Mouse (Mus musculus): ENCODE measurements around the gene Nuak2. TPM values are rescaled to one million over a fixed set of nuclear protein-coding genes. Genes with fewer than 3 reads are reported as not detected.
A peak's percentile ranks its signal among the peaks of the same experiment; 100 is the strongest.

Gene Nuak2
- total RNA-seq, 1 experiment = 8.0 TPM

GRCm38 (mm10) chr1:132310754-132311153 lies 5.2 kb upstream of the Nuak2 start:
- Histone ChIP-seq H3K9me3 (ENCODE audit: control insufficient read depth, insufficient read depth, low read depth, low read length) (no peaks in the 10 kb centered on the region), H3K4me3 (ENCODE audit: insufficient read depth in 1 of 2, low read depth in 1 of 2, low read length in 2 of 2, poor library complexity in 1 of 2, severe bottlenecking in 1 of 2) (no peak overlapping the region), H3K4me1 (ENCODE audit: control insufficient read depth in 2 of 2, insufficient read depth in 2 of 2, low read length in 2 of 2, poor library complexity in 1 of 2) (peaks cover 0 to 6% of the 10 kb centered on the region in 2 experiments; a peak in 1 of 4 replicates), H3K36me3 (ENCODE audit: control insufficient read depth, insufficient read depth, low read length, poor library complexity, severe bottlenecking) (no peaks in the 10 kb centered on the region), H3K27ac (ENCODE audit: insufficient read depth, low read depth, low read length, poor library complexity, severe bottlenecking) (no peak overlapping the region), H3K9ac (ENCODE audit: insufficient read depth, low read depth, low read length, poor library complexity, severe bottlenecking) (no peak overlapping the region)
- no peak for DNase-seq (ENCODE audit: low read depth, low spot score)
- in situ Hi-C loops (cut with MboI; ENCODE audit: low sequenced_read_pairs in 2 of 2, unreplicated experiment in 2 of 2) = no loop called here
- no peak for TF ChIP-seq ZC3H11A (IDR thresholded peaks at IDR 0.05; ENCODE audit: borderline replicate concordance, low read depth, low read length)
- TF ChIP-seq HCFC1 (IDR thresholded peaks at IDR 0.05; ENCODE audit: borderline replicate concordance, insufficient read depth, low read length) = no peak
- TF ChIP-seq MAFK (IDR thresholded peaks at IDR 0.05; ENCODE audit: insufficient read depth, low read depth, low read length) = no peak
- TF ChIP-seq CHD2 (IDR thresholded peaks at IDR 0.05; ENCODE audit: low read depth, low read length) = no peak

- H3K9me3 ChIP-seq (ENCODE audit: control insufficient read depth, insufficient read depth, low read depth, low read length) = no peaks in the 10 kb centered on the region
- no peaks in the 10 kb centered on the region for H3K36me3 ChIP-seq (ENCODE audit: control insufficient read depth, insufficient read depth, low read length, poor library complexity, severe bottlenecking)
- no peak overlapping the region for H3K4me3 ChIP-seq (ENCODE audit: insufficient read depth in 1 of 2, low read depth in 1 of 2, low read length in 2 of 2, poor library complexity in 1 of 2, severe bottlenecking in 1 of 2)
- in situ Hi-C loops (cut with MboI; ENCODE audit: low sequenced_read_pairs in 2 of 2, unreplicated experiment in 2 of 2) = no loop called here
- peaks cover 0 to 4% of the 10 kb centered on the region in 2 experiments; a peak in 1 of 4 replicates for H3K4me1 ChIP-seq (ENCODE audit: control insufficient read depth in 2 of 2, insufficient read depth in 2 of 2, low read length in 2 of 2, poor library complexity in 1 of 2)
- H3K9ac ChIP-seq (ENCODE audit: insufficient read depth, low read depth, low read length, poor library complexity, severe bottlenecking) = no peak overlapping the region
- no peak for DNase-seq (ENCODE audit: low read depth, low spot score)
- H3K27ac ChIP-seq (ENCODE audit: insufficient read depth, low read depth, low read length, poor library complexity, severe bottlenecking) = no peak overlapping the region
- TF ChIP-seq ZC3H11A (IDR thresholded peaks at IDR 0.05; ENCODE audit: borderline replicate concordance, low read depth, low read length) (no peak), HCFC1 (IDR thresholded peaks at IDR 0.05; ENCODE audit: borderline replicate concordance, insufficient read depth, low read length) (no peak), ZNF384 (IDR thresholded peaks at IDR 0.05; ENCODE audit: low read depth, low read length) (no peak), CHD2 (IDR thresholded peaks at IDR 0.05; ENCODE audit: low read depth, low read length) (no peak), MAFK (IDR thresholded peaks at IDR 0.05; ENCODE audit: insufficient read depth, low read depth, low read length) (no peak)
Observed at GRCm38 (mm10) chr1:132311174-132311859, 4.6 kb upstream of the Nuak2 start.

- TF ChIP-seq MAFK (IDR thresholded peaks at IDR 0.05; ENCODE audit: insufficient read depth, low read depth, low read length) = no peak
- TF ChIP-seq HCFC1 (IDR thresholded peaks at IDR 0.05; ENCODE audit: borderline replicate concordance, insufficient read depth, low read length) = no peak
- no peak for TF ChIP-seq ZC3H11A (IDR thresholded peaks at IDR 0.05; ENCODE audit: borderline replicate concordance, low read depth, low read length)
- TF ChIP-seq ZNF384 (IDR thresholded peaks at IDR 0.05; ENCODE audit: low read depth, low read length) = no peak
- no peak for TF ChIP-seq CHD2 (IDR thresholded peaks at IDR 0.05; ENCODE audit: low read depth, low read length)
- in situ Hi-C loops (cut with MboI; ENCODE audit: low sequenced_read_pairs in 2 of 2, unreplicated experiment in 2 of 2) = no loop called here
- H3K36me3 ChIP-seq (ENCODE audit: control insufficient read depth, insufficient read depth, low read length, poor library complexity, severe bottlenecking) = no peaks in the 10 kb centered on the region
- H3K9ac ChIP-seq (ENCODE audit: insufficient read depth, low read depth, low read length, poor library complexity, severe bottlenecking) = no peak overlapping the region
- no peaks in the 10 kb centered on the region for H3K9me3 ChIP-seq (ENCODE audit: control insufficient read depth, insufficient read depth, low read depth, low read length)
- H3K4me3 ChIP-seq (ENCODE audit: insufficient read depth in 1 of 2, low read depth in 1 of 2, low read length in 2 of 2, poor library complexity in 1 of 2, severe bottlenecking in 1 of 2) = no peak overlapping the region
- H3K4me1 ChIP-seq (ENCODE audit: control insufficient read depth in 2 of 2, insufficient read depth in 2 of 2, low read length in 2 of 2, poor library complexity in 1 of 2) = peaks cover 2 to 4% of the 10 kb centered on the region in 2 experiments; a peak in 3 of 4 replicates
- no peak overlapping the region for H3K27ac ChIP-seq (ENCODE audit: insufficient read depth, low read depth, low read length, poor library complexity, severe bottlenecking)
- no peak for DNase-seq (ENCODE audit: low read depth, low spot score)
Observed at GRCm38 (mm10) chr1:132312043-132312442, 3.9 kb upstream of the Nuak2 start.

GRCm38 (mm10) chr1:132312703-132313102 lies 3.2 kb upstream of the Nuak2 start:
- Histone ChIP-seq H3K9ac (ENCODE audit: insufficient read depth, low read depth, low read length, poor library complexity, severe bottlenecking) (no peak overlapping the region), H3K4me3 (ENCODE audit: insufficient read depth in 1 of 2, low read depth in 1 of 2, low read length in 2 of 2, poor library complexity in 1 of 2, severe bottlenecking in 1 of 2) (no peak overlapping the region), H3K4me1 (ENCODE audit: control insufficient read depth in 2 of 2, insufficient read depth in 2 of 2, low read length in 2 of 2, poor library complexity in 1 of 2) (peaks cover 2 to 5% of the 10 kb centered on the region in 2 experiments; a peak in 3 of 4 replicates), H3K27ac (ENCODE audit: insufficient read depth, low read depth, low read length, poor library complexity, severe bottlenecking) (no peak overlapping the region), H3K36me3 (ENCODE audit: control insufficient read depth, insufficient read depth, low read length, poor library complexity, severe bottlenecking) (no peaks in the 10 kb centered on the region), H3K9me3 (ENCODE audit: control insufficient read depth, insufficient read depth, low read depth, low read length) (no peaks in the 10 kb centered on the region)
- DNase-seq (ENCODE audit: low read depth, low spot score) = no peak
- in situ Hi-C loops (cut with MboI; ENCODE audit: low sequenced_read_pairs in 2 of 2, unreplicated experiment in 2 of 2) = no loop called here
- TF ChIP-seq MAFK (IDR thresholded peaks at IDR 0.05; ENCODE audit: insufficient read depth, low read depth, low read length) = no peak
- TF ChIP-seq HCFC1 (IDR thresholded peaks at IDR 0.05; ENCODE audit: borderline replicate concordance, insufficient read depth, low read length) = no peak
- TF ChIP-seq CHD2 (IDR thresholded peaks at IDR 0.05; ENCODE audit: low read depth, low read length) = no peak
- peak; percentile 36; the same call in 1 of the 2 replicates for TF ChIP-seq ZC3H11A (IDR thresholded peaks at IDR 0.05; ENCODE audit: borderline replicate concordance, low read depth, low read length)
- TF ChIP-seq ZNF384 (IDR thresholded peaks at IDR 0.05; ENCODE audit: low read depth, low read length) = no peak
